Mouse (Mus musculus): ENCODE data around the gene Mettl1.
"Not testable (repeated sequence)": the region's sequence is repeated elsewhere in the genome, so short reads cannot be mapped to it uniquely, and the experiment has no call there.

The Mettl1 gene

GRCm38 (mm10) chr10:127047954-127048353 lies 6.7 kb downstream of the Mettl1 start, which contains the start of gene Cyp27b1:
TSS of gene Cyp27b1 (plus strand) at chr10:127048250.
- DNase-seq (ENCODE audit: extremely low spot score): no peak

- no peak for DNase-seq (ENCODE audit: extremely low spot score)
These were observed 7.6 kb downstream of the Mettl1 start for GRCm38 (mm10) chr10:127048608-127049394.

GRCm38 (mm10) chr10:127049395-127050118 lies 8.3 kb downstream of the Mettl1 start:
- DNase-seq (ENCODE audit: extremely low spot score): no peak

- DNase-seq (ENCODE audit: extremely low spot score): no peak
These were observed 8.9 kb downstream of the Mettl1 start for GRCm38 (mm10) chr10:127050119-127050474.

- DNase-seq (ENCODE audit: extremely low spot score): no peak
These were observed 13.4 kb downstream of the Mettl1 start for GRCm38 (mm10) chr10:127054646-127055045.

GRCm38 (mm10) chr10:127055406-127055805 lies 14.2 kb downstream of the Mettl1 start:
- DNase-seq (ENCODE audit: extremely low spot score): no peak

- no peak for DNase-seq (ENCODE audit: extremely low spot score)
These were observed 15.3 kb downstream of the Mettl1 start for GRCm38 (mm10) chr10:127056490-127056889.

- DNase-seq (ENCODE audit: extremely low spot score): peak; percentile 87
These were observed 16.9 kb downstream of the Mettl1 start for GRCm38 (mm10) chr10:127058161-127058560.

- peak; percentile 10 for DNase-seq (ENCODE audit: extremely low spot score)
These were observed 17.5 kb downstream of the Mettl1 start for GRCm38 (mm10) chr10:127058708-127059107.

- peak; percentile 56 for DNase-seq (ENCODE audit: extremely low spot score)
These were observed 18.2 kb downstream of the Mettl1 start for GRCm38 (mm10) chr10:127059174-127059967.

GRCm38 (mm10) chr10:127059968-127060916 lies 19.0 kb downstream of the Mettl1 start, which contains the start of gene March9:
TSS of gene March9 (minus strand) at chr10:127060184.
- DNase-seq (ENCODE audit: extremely low spot score): peak; percentile 72

- no peak for DNase-seq (ENCODE audit: extremely low spot score)
These were observed 19.9 kb downstream of the Mettl1 start for GRCm38 (mm10) chr10:127061085-127061484.

GRCm38 (mm10) chr10:127061513-127061912 lies 20.3 kb downstream of the Mettl1 start:
- no peak for DNase-seq (ENCODE audit: extremely low spot score)

GRCm38 (mm10) chr10:127062101-127062500 lies 20.9 kb downstream of the Mettl1 start:
- DNase-seq (ENCODE audit: extremely low spot score): not testable (repeated sequence)

- DNase-seq (ENCODE audit: extremely low spot score): no peak
These were observed 21.3 kb downstream of the Mettl1 start for GRCm38 (mm10) chr10:127062503-127062902.

GRCm38 (mm10) chr10:127063239-127063872 lies 22.1 kb downstream of the Mettl1 start, which contains the start of gene Cdk4:
TSS of gene Cdk4 (plus strand) at chr10:127063534.
- peak; percentile 100 for DNase-seq (ENCODE audit: extremely low spot score)

- peak; percentile 52 for DNase-seq (ENCODE audit: extremely low spot score)
These were observed 23.0 kb downstream of the Mettl1 start for GRCm38 (mm10) chr10:127063913-127064870.

GRCm38 (mm10) chr10:127065981-127066380 lies 24.8 kb downstream of the Mettl1 start:
- DNase-seq (ENCODE audit: extremely low spot score): no peak

- DNase-seq (ENCODE audit: extremely low spot score): no peak
These were observed 25.4 kb downstream of the Mettl1 start for GRCm38 (mm10) chr10:127066519-127067018.
